Comparison of ENCODE assay signal across 8 mouse cellular contexts in genomic region chr15:99874612-99875333, GRCm38 (mm10). TPM values are rescaled to one million over a fixed set of nuclear protein-coding genes. Genes with fewer than 3 reads are reported as not detected.
DNase-seq lines count a peak whose midpoint lies in the region; ATAC-seq lines count a peak whose summit lies in the region.

No protein-coding gene starts in this region.

- no peaks in the 10 kb centered on the region for H3K36me3 ChIP-seq in heart, embryonic 10.5 days
- H3K36me3 ChIP-seq in kidney, embryonic 14.5 days (ENCODE audit: control insufficient read depth, insufficient read depth, low read length), result no peaks in the 10 kb centered on the region

- H3K9me3 ChIP-seq in heart, embryonic 10.5 days, result no peaks in the 10 kb centered on the region
- H3K9me3 ChIP-seq in kidney, embryonic 14.5 days (ENCODE audit: control insufficient read depth, low read length), result no peaks in the 10 kb centered on the region

- H3K4me1 ChIP-seq in heart, embryonic 10.5 days, result peaks cover 17% of the 10 kb centered on the region
- H3K4me1 ChIP-seq in kidney, embryonic 14.5 days (ENCODE audit: control insufficient read depth, insufficient read depth, low read length), result peaks cover 4% of the 10 kb centered on the region; the same call in 1 of the 2 replicates

- peak; percentile 25 for DNase-seq in layer of hippocampus, adult 9-11 months
- DNase-seq in layer of hippocampus, postnatal 36 days, result no peak
- peak; percentile 19 to 28 for DNase-seq in cerebellum, adult 18-20 months
- no peak for DNase-seq in heart, embryonic 10.5 days (ENCODE audit: low spot score)
- peak; percentile 64 for DNase-seq in lung, postnatal 36 days
- no peak for DNase-seq in left cerebral cortex, postnatal 25 days (ENCODE audit: low spot score in 2 of 2)

- peak; percentile 30; the same call in 1 of the 2 replicates for ATAC-seq in kidney, embryonic 14.5 days (ENCODE audit: low FRiP score, low TSS enrichment)
- no peak for ATAC-seq in activated CD4-positive, CD25-positive, alpha-beta regulatory T cell, adult 4 months

- 8% methylated on average over 30 of the region's 30 CpGs for WGBS in heart, embryonic 10.5 days
- WGBS in kidney, embryonic 14.5 days, result 5% methylated on average over 30 of the region's 30 CpGs

- peak overlapping the region; percentile 97 for H3K4me2 ChIP-seq in kidney, embryonic 14.5 days (replicated peaks; ENCODE audit: low read depth, low read length)

- H3K27ac ChIP-seq in heart, embryonic 10.5 days, result peak overlapping the region; percentile 80
- H3K27ac ChIP-seq in kidney, embryonic 14.5 days (ENCODE audit: low read depth, low read length), result no peak overlapping the region

- peak overlapping the region; percentile 77 for H3K4me3 ChIP-seq in heart, embryonic 10.5 days
- peak overlapping the region; percentile 74 for H3K4me3 ChIP-seq in kidney, embryonic 14.5 days (ENCODE audit: low read length)

- intact Hi-C loops in left cerebral cortex, postnatal 25 days (cut with DNase I), result no loop called here

- no peaks in the 10 kb centered on the region for H3K27me3 ChIP-seq in heart, embryonic 10.5 days (ENCODE audit: insufficient read depth, poor library complexity, severe bottlenecking)
- H3K27me3 ChIP-seq in kidney, embryonic 14.5 days (ENCODE audit: control insufficient read depth, insufficient read depth, low read length), result no peaks in the 10 kb centered on the region

- H3K9ac ChIP-seq in kidney, embryonic 14.5 days (ENCODE audit: low read depth, low read length), result peak overlapping the region; percentile 70

RNA-seq across cellular contexts. Expression of gene Lima1, which starts 0.5 kb away (rescaled TPM):
- total RNA-seq in layer of hippocampus, postnatal 36 days (2021), result 10 to 100 TPM; 11.6 to 12.4 TPM
- polyA plus RNA-seq in heart, embryonic 10.5 days (2016; fragmentation: Nextera tagmentation; extraction: Ambion mirVana), result 25.9 and 29.4 TPM in 2 replicates
- polyA plus RNA-seq in kidney, embryonic 14.5 days (2014; fragmentation: Nextera tagmentation; extraction: Ambion mirVana), result 23.4 and 43.5 TPM in 2 replicates
- polyA plus RNA-seq in activated CD4-positive, CD25-positive, alpha-beta regulatory T cell, adult 4 months (2017; shearing (Covaris generic)), result under 1 TPM; 0.89 to 0.93 TPM
- 1 to 10 TPM; 9.1 to 9.3 TPM for total RNA-seq in left cerebral cortex, postnatal 25 days (2021)

Comparison
In these comparisons a context has a peak if more than half of its experiments do, and no peak if none do; other contexts are left out.
1. DNase-seq: peak in layer of hippocampus, adult 9-11 months (single experiment), cerebellum, adult 18-20 months (2 of 2) and lung, postnatal 36 days (single experiment); none in layer of hippocampus, postnatal 36 days (0 of 2), heart, embryonic 10.5 days (single experiment) and left cerebral cortex, postnatal 25 days (0 of 2).
2. RNA of gene Lima1, which starts 0.5 kb away (polyA plus RNA-seq): 23.4 to 43.5 TPM in kidney, embryonic 14.5 days and 25.9 to 29.4 TPM in heart, embryonic 10.5 days; 0.89 to 0.93 TPM in activated CD4-positive, CD25-positive, alpha-beta regulatory T cell, adult 4 months; every median in the first group is over 10 times any median in the second.